Mouse (Mus musculus) liver, adult (tissue): ENCODE results near the gene Zswim5.
A peak's percentile ranks its signal among the peaks of the same experiment; 100 is the strongest.

ENCODE experiments used
- GATA4 ChIP-seq: IDR thresholded peaks from 2 replicates; pipeline ENCODE4 v1.6.1; 2014; ENCODE audit warnings: mild to moderate bottlenecking, low read length; ENCODE audit not compliant: insufficient replicate concordance

Zswim5 gene

GRCm38 (mm10) chr4:116882679-116883078 is 5.5 kb downstream of the Zswim5 start:
- TF ChIP-seq GATA4: no peak

- no peak for TF ChIP-seq GATA4
These were observed 17.3 kb downstream of the Zswim5 start for GRCm38 (mm10) chr4:116894200-116895080.

GRCm38 (mm10) chr4:116910489-116911181 is 33.5 kb downstream of the Zswim5 start:
- no peak for TF ChIP-seq GATA4

- TF ChIP-seq GATA4: no peak
These were observed 34.0 kb downstream of the Zswim5 start for GRCm38 (mm10) chr4:116911202-116911601.

- TF ChIP-seq GATA4: no peak
These were observed 36.1 kb downstream of the Zswim5 start for GRCm38 (mm10) chr4:116913318-116913717.

- TF ChIP-seq GATA4: no peak
These were observed 51.0 kb downstream of the Zswim5 start for GRCm38 (mm10) chr4:116928006-116928651.

- TF ChIP-seq GATA4: no peak
These were observed 62.4 kb downstream of the Zswim5 start for GRCm38 (mm10) chr4:116939585-116939984.

- no peak for TF ChIP-seq GATA4
These were observed 65.5 kb downstream of the Zswim5 start for GRCm38 (mm10) chr4:116942695-116943094.

- TF ChIP-seq GATA4: no peak
These were observed 66.9 kb downstream of the Zswim5 start for GRCm38 (mm10) chr4:116944055-116944454.

- TF ChIP-seq GATA4: no peak
These were observed 74.5 kb downstream of the Zswim5 start for GRCm38 (mm10) chr4:116951642-116952041.

- TF ChIP-seq GATA4: no peak
These were observed 77.8 kb downstream of the Zswim5 start for GRCm38 (mm10) chr4:116954951-116955350.

- TF ChIP-seq GATA4: no peak
These were observed 99.3 kb downstream of the Zswim5 start for GRCm38 (mm10) chr4:116976503-116976902.

- no peak for TF ChIP-seq GATA4
These were observed 108.5 kb downstream of the Zswim5 start for GRCm38 (mm10) chr4:116985681-116986080.

- peak; percentile 34; the same call in 1 of the 2 replicates for TF ChIP-seq GATA4
These were observed 109.4 kb downstream of the Zswim5 start for GRCm38 (mm10) chr4:116986400-116987121.

- no peak for TF ChIP-seq GATA4
These were observed 109.9 kb downstream of the Zswim5 start for GRCm38 (mm10) chr4:116987122-116987456.
